Mouse (Mus musculus) urinary bladder, postnatal 25 days (tissue): ENCODE data around the gene Ggt5.
"Not testable (repeated sequence)": the region's sequence is repeated elsewhere in the genome, so short reads cannot be mapped to it uniquely, and the experiment has no call there.

Source experiments
- DNase-seq: peaks from one replicate; pipeline ENCODE4 v3.0.0; 2022; ENCODE audit warnings: low spot score

Ggt5 gene

DNA sequence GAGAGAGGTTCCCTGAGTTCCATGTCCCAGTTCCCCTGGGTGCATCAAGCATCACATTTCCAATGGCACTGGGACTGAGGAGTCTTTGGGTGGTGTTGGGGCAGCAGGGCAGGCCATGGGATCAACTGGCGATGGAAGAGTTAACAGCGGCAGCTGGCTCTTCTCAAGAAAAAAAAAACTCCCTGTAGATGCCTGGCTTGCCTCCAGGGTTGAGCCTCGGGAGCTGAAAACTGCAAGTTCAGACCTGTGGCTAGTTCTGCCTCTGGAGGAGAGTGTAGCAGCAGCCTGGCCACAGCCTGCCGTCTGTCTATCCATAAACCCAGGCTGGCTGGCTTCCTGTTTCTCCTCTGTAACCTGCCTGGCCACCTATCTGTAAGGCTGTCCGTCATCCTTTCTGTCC is at the start of gene Ggt5:
Ggt5 (plus strand) TSS at position 212 of the 400 bp plus-strand sequence.
- DNase-seq = peak; percentile 46

DNA sequence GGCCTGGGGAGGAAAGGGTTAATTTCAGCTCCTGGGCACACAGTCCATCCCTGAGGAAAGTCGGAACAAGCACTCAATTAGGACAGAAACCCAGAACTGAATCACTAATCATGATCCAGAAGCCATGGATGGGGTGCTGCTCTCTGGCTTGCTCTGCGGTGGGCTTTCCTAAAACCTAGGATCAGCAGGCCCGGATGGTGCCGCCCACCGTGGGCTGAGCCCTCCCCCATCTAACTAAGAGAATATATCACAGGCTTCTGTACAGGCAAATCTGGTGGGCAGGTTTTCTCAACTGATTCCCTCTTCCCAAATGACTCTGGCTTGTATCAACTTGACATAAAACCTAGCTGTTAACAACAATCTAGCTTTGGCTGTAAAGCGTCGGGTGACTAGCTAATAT is 41.2 kb upstream of the Ggt5 start:
- DNase-seq = no peak

DNA sequence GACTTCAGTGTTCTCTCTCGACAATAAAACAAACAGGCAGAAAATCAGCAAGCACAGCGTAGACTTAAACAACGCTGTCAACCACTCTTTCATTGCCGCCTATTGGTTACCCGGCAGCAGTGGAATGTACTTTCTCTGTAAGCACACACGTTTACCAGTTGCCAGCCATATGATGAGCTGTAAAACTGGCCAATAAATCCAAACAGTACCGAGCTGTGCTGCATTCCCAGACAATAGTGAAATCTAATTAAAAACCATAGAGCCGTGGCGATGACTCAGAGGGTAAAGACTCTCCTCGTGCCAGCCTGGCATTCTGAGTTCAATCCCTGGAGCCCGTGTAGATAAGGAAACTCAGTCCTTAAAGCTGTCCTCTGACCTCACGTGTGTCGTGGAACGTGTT is 40.7 kb upstream of the Ggt5 start:
- DNase-seq = no peak

DNA sequence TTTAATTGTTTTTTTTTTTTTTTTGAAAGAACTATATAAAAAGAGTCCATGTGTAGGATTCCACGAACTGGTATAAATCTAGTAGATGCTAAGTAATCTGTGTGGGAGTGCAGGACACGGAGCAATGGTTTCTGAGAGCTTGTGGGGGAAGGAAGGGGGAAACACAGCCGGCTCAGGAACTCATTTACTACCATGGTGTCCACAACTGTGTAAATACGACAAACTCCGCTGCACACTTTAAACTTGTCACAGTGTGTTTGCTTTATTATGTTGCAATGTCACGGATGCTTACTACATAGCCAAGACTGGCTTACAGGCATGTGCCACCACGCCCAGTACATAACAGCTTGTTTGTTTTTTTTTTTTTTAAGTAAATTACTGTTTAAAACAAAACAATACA is 39.3 kb upstream of the Ggt5 start:
- no peak for DNase-seq

DNA sequence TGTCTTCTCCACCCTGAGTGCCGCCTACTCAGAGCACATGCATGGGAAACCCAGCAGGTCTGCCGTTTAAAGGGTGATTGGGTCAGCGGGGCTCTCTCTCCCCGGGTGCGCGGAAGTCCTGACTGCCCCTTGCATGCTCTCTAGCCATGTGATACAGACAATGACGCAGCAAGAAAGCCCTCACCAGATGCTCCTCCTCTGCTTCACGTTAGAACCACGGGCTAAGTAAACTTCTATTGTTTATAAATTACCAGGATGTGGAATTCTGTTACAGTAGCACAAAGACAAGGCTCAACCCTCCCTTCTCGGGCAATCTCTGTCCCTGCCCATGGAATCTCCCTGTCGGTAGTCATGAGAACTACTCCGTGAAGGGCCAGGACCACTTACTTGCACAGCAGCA is 38.0 kb upstream of the Ggt5 start:
- no peak for DNase-seq

DNA sequence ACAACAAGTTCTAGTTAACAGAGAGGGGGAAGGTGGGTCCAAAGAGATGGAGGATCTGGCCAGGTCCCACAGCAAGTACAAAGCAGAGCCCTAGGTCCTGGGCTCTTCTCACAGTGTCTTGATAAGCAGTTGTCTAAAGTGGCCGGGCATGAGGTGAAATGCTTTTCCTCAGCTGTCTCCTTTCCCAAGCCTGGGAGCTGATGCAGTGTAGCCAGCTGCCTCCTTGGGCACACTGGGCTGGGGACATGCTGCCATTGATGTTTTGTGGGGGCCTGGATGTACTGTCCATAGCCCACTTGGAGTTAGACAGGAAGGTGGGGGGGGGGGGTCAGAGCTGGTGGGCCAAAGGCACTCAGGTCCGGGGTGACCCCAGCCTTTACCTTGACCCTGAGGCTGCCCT is 37.0 kb upstream of the Ggt5 start:
- no peak for DNase-seq

DNA sequence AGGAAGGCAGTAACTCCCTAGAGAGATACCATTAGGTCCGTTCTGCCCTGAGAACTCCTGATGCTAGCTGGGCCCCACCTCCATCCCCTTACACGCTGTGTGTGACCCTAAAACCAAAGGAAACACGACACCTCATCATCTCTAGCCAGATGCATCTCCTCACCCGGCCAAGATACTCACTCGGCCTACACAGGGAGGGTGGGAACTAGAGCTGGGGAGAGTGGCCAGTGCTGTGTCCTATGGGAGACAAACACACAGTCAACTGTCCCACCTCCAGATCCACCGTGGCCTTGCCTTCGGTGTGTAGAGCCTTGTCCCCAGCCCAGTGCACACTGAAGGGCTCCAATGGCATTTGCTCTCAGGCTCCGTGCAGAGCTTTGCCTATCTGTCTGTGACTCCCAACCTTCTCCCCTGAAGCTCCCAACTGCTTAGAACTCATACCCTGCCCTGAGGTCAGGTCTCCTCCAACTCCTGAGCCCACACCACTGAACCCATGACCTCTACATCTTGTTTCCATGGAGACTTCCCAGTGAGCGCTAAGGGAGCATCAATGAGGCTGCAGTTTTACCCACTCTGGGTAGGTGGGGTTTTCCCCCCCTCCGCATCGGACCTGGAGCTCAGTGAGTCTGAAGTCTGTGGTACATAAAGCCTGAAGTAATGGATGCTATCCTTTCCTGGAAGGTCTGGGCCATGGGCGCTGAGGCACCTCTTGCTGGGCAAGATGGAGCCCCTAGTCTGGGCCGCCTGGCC is 36.3 kb upstream of the Ggt5 start:
- no peak for DNase-seq

DNA sequence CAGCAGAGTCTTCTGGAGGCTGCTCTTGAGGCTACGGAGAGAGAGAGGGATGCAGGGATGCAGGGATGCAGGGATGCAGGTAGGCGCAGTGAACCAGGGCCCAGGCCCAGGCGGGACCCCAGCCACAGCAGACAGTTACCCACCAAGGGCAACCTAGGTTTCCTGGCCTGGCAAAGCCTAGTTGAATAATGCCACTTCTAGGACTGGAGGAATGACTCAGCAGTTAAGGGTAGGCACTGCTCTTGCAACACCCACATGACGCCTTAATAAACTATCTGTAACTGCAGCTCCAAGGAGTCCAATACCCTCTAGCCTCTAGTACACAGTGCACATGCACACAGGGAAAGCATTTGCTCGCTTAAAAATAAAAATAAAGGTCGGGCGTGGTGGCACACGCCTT is 35.0 kb upstream of the Ggt5 start:
- no peak for DNase-seq

DNA sequence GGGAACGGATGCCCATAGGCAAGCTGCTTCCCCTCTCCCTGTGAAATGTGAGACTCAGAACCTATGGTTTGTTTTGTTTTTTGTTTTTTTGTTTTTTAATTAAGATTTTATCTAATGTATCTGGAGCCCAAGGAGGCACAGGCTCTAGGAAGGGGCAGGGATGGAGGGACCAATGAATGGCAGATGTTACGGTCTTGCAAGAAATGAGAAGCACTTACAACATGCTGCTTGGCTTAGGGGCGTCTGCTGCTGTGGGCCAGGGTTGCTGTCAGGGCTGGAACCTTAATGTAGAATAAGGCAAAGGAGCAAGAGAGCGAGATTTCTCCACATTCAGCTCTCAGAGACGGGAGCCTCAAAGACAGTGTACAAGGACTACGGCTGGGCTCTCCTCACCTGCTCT is 33.6 kb upstream of the Ggt5 start:
- no peak for DNase-seq

DNA sequence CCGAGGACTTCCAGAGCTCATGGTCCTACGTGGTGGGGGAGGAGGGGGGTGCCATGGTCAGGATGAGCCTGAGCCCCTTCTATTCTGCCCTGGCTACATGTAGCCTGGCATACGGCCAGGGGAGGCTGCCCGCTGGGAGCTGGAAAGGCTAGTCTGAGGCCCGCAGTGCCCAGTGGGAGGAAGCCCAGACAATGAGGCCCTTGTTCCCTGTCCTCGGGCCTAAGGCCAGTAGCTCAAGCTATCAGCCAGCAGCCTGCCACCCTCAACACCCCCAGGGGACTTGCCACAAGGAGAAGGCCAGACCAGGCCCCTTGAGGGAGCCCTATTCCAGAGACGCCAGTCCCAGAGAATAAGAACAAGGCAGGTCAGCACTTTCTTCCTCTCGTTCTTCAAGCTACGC is 33.1 kb upstream of the Ggt5 start:
- DNase-seq = no peak

DNA sequence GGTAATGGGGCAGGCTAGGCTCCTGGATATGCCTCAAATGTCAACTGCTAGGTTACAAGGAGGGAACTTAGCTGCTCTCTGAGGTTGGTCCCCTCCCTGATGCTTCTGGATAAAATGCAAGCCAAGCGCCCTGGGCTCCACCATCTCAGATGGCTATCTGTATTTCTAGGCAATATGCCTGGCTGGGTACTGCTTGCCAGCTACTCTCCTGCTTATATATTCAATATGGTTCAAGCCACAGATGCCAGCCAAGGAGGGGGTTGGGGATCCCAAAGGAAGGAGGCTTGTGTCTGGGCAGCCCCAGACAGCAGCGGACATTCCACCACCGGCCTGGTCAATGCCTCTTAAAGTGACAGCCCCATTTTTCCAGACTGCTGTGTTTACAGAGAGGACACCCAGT is 30.6 kb upstream of the Ggt5 start:
- no peak for DNase-seq

DNA sequence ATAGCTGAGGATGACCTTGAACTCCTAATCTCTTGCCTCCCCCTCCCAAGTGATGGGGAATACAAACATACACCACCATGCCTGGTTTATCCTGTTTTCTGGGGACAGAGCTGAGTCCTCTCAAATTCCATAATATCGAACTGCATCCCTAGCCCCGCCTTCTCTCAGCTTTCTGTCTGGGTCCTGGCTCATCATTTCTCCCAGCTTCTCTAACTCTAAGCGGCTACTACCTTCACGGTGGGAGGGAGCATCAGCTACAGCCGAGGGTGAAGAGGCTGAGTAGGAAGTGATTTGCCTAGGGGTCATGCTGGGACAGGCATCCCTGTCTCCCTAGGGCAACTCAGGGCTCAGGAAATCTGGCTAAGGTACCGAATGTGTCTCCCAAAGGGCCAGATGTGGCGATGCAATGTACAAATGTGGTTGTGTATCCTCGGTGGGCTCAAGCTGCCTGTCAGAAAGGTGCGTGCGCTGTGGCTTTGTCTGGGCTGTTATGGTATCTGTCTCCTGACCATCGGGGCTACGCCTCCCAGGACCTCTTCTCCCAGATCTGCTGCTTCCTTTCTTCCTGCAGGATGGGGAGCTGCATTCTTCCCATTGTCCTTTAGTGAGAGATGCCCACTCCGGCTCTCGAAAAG is 30.0 kb upstream of the Ggt5 start:
- no peak for DNase-seq

DNA sequence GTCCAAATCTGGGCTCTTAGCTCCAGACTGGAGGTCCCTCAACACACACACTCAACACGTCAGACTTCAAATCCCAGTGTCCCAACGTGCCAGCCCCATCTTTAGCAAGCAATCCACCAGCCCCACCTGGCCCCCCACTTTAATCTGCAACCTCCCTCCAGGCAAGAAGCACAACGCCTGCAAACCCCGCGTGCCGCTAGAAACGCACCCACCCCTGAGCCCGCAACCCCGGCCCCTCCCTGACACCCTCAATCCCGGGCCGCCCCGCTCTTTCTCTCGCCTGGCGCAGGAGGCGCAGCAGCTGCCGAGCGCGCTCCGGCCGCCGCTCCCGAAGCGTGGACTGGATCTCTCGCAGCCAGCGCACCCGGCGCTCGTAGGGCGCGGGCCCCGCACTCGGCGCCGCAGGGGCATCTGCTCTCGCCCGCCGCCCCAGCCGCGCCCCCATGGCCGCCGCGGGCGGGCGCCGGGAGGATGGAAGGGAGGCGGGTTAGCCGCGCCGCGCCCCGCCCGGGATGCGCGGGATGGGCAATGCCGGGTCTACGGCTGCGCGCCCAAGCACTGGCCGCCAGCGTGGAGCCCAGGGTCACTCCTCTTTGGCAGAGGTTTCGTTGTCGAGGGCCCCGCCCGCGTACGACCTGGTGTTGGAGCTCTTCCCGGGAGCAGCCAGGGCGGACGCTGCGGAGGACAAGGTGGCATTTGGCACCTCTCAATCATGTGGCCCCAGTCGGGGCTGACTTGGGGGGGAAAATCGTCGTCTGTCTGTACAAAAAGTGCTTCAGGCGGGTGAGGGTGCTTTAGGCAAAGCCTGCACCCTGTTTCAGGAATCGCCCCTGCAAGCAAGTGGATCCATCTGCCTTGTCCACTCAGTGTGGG is 29.2 kb upstream of the Ggt5 start, which contains the start of gene Lrrc75b:
Lrrc75b (minus strand) TSS at position 655 of the 873 bp plus-strand sequence.
- no peak for DNase-seq

DNA sequence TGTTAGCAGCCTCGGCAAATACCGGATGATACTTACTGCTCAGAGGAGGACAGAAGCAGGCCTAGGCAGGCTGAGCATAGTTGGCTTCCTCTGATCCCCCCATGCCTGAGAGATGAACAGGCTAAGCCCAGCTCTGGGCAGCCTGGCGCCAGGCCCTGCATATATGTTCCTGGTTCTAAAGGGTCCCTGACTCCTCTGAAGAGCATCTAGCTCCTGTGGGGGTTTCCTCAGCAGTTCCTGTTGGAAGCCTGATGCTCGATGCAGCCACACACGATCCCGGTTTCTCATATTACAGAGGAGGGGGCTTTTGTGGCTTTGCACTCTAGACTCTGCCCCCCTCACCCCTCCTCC is 28.6 kb upstream of the Ggt5 start:
- no peak for DNase-seq

DNA sequence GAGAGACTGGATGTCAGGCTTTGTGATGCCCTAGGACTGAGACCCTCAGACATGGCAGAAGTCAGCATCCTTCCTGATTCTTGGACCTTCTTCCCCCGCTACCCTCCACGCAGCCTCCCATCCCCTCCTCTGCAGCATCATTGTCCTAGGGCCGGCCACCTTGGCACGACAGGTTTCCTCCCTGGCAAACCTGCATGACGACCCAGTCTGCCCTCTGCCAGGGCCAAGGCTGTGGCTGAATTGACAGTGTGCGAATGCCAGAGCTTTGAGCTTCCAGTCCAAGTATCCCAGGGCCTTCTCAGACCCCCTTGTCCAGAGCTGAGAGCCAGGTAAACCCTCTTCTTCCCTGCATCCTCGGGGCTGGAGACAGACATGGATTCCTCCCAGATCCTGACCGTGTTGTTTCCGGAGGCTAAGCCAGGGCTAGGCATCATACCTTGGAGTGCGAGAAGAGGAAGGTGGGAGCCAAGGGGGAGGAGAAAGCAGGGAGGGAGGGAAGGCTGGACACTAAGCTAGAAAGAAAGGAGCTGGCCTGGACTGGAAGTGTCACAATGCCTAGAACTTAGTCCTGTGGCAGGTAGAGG is 28.0 kb upstream of the Ggt5 start, which contains the start of gene Ggt1:
Ggt1 (plus strand) TSS at position 534 of the 584 bp plus-strand sequence.
- no peak for DNase-seq

DNA sequence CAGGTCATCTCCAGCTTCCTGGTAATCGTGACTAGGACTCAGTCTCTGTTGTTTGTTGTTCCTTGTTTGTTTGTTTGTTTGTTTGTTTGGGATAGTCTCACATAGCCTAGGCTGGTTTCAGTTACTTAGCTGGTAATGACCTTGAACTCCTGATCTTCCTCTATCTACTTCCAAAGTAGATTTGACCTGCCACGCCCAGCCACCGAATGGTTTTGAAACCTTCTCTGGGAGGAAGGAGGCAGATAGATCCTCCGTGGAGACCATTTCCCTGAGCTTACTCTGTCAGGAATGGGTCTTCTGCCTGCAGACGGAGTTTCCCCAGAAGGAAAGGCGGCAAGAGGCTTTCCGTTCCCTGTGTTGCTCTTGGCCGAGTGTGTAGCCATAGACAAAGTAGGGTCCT is 26.5 kb upstream of the Ggt5 start:
- DNase-seq = no peak

DNA sequence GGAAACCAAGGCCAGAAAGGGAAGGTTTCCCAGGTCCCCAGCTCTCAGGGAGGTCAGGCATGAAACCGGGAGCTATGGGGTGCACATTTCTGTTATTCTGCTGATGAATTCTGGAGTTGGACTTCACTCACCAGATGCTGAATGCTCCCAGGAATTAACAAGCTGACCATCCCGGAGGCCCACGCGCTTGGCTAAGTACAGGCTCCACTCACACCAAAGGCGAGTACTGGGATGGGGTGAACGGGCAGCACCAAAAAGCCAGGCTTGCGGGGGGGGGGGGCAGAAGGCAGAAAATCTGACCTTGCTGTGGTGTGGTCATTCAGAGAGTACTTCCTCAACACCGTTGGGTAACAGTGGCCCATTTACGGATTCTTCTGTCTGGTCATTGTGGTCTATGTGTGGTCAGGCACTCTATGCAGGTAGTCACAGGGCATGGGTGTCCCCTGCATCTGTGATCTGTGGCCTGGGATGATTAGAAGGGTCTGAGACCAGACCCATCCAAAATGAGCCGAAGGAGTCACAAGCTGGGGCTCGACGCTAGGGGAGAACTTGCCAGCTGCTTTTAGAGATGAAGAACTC is 24.4 kb upstream of the Ggt5 start:
- no peak for DNase-seq

DNA sequence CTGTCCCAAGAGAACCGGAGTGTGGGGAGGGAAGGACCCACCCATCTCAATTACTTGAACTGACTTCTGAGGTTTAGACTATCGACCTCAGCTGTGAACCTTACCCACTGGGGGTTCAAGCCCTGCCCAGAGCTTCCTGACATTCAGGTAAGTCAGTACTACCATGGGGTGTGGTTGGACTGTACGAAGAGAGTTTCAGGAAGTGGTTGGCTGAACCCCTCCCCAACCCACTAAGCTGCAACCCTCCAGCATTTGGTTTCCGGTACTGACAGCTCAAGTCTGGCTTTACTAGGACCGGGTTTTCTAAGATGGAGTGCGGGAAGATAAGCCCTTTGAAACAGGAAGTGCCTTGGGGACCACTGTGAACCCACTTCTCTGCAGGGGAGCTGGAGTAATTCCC is 23.7 kb upstream of the Ggt5 start:
- no peak for DNase-seq

DNA sequence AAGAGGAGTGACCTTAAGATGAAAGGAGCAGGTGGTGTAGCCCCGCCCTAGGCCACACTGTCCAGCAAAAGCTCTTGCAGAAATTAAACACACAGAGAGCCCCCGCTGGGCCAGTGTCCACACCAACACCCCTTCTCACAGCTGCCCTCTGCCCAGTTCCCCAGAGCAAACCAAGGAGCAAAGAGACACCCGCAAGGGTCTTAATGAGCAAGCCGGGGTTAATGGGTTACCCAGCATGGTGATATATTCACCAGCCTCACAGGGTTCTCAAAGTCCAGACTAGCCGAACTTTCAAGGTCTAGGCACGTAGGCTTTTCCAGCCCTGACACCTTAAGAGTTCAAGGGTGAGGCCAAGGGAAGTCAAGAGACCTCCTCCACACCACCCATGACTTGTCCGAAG is 23.2 kb upstream of the Ggt5 start:
- DNase-seq = no peak

DNA sequence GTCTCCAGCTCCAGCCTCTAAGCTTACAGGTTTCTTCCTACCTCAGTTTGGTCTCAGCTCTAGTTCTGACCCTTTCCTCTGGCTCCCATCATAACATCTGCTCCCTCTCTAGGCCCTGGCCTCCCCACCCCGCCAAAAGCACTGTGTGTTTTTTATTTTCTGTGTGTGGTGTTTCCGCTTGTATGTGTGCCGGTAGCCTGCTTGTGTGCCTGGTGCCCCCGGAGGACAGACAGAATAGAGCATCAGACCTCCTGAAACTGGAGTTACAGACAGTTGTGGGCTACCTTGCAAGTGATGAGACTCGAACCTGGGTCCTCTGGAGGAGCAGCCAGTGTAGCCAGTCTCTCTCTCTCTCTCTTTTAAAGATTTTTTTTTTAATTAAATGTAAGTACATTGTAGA is 22.8 kb upstream of the Ggt5 start:
- no peak for DNase-seq

DNA sequence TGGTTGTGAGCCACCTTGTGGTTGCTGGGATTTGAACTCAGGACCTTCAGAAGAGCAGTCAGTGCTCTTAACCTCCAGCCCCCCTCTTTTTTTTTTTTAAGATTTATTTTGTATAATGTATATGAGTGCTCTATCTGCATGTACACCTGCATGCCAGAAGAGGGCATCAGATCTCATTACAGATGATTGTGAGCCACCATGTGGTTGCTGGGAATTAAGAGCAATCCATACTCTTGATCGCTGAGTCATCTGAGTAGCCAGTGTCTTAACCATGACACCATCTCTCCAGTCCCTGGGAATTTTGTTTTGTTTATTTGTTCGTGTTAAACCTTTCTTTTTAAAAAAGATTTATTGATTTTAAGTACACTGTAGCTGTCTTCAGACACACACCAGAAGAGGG is 22.4 kb upstream of the Ggt5 start:
- not testable (repeated sequence) for DNase-seq

DNA sequence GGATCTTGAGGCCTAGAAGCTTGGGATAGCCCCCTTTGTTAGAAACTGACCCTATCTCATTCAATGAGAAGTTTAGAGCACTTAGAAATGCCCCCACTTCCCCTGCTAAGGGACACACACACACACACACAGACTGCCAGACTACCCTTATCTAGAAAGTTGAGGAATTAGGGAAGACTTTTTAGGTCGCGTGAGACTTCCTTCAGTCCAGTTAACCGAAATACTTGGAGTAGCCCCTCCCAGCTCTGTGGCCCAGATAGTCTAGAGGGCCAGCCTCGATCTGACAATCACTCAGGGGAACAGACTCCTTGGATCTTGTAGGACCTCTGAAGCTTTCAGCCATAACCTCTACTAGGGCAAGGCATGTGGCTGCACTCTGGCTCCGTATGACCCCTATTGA is 21.1 kb upstream of the Ggt5 start:
- no peak for DNase-seq
